Mouse (Mus musculus) cerebellum, postnatal 36 days (tissue): ENCODE results near the gene Mip.
A peak's percentile ranks its signal among the peaks of the same experiment; 100 is the strongest.
"Not testable (repeated sequence)": the region's sequence is repeated elsewhere in the genome, so short reads cannot be mapped to it uniquely, and the experiment has no call there.

Experiments
- DNase-seq, 2 experiments: peaks; one replicate each; pipeline ENCODE4 v3.0.0; 2021 to 2022; ENCODE audit warnings: mixed read lengths in 2 of 2

The Mip gene

GRCm38 (mm10) chr10:128225538-128225937 is at the start of gene Mip:
TSS of gene Mip (plus strand) at chr10:128225838.
- no peak for DNase-seq

- DNase-seq = peak; percentile 67 to 73
Measured at GRCm38 (mm10) chr10:128175996-128176755, 49.5 kb upstream of the Mip start.

- no peak for DNase-seq
Measured at GRCm38 (mm10) chr10:128177316-128177715, 48.3 kb upstream of the Mip start.

DNA sequence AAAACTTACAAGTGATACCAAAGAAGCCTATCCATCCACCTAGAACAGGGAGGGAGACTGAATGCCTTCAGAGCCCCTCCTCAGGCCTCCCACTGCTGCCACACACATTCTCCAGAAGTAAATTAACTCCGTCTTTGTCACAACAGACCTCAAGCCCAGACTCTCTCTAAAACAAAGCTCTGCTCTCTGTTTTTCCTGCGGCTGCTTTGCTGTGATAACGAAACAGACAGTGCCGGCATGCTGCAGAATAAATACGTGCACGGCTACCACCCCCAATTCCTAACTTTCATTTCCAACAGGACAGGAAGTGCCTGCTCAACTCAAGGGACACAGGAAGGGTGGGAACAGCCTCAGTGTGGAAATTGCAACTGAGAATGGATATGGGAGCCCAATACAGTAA is 45.6 kb upstream of the Mip start, which contains the start of gene Rbms2:
Rbms2 (minus strand) TSS at position 309 of the 400 bp plus-strand sequence.
- DNase-seq = no peak

DNA sequence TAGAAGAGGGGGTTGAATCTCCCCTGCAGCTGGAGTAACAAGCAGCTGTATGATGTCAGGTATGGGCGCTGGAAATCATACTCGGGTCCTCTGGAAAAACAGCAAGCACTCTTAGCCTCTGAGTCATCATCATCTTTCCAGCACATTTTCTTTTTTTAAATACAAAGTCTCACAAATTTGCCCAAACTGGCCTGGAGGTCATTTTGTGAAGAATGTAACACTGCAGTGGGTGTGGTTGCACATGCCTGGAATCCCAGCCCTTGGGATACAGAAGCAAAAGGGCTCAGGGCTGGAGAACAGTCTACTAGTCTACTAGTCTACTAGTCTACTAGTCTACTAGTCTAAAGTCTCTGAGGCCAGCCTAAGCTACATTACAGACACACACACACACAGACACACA is 41.3 kb upstream of the Mip start:
- no peak for DNase-seq

GRCm38 (mm10) chr10:128185277-128185940 is 40.2 kb upstream of the Mip start:
- no peak for DNase-seq

- DNase-seq = peak; percentile 81 to 84
Measured at GRCm38 (mm10) chr10:128185959-128186358, 39.7 kb upstream of the Mip start.

DNA sequence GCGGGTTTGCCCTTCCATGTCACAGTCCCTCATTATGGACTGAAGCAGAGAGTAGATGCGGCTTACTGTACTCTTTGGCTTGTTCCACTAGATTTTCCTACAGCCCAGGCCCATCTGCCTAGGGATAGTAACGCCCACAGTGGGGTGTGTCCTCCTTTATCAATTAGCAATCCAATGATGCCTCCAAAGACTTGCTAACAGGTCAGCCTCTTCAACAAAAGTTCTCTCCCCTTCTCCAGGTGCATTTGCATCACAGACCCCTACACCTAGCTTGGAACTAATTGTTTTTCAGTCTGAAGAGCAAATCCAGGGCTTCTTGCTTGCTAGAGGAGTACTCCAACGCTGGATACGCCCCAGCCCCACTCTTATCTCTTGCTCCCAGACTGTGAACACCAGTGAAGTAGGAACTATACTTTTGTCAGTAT is 38.4 kb upstream of the Mip start:
- no peak for DNase-seq

- DNase-seq = peak; percentile 78 to 85
Measured at GRCm38 (mm10) chr10:128188242-128188877, 37.3 kb upstream of the Mip start.

DNA sequence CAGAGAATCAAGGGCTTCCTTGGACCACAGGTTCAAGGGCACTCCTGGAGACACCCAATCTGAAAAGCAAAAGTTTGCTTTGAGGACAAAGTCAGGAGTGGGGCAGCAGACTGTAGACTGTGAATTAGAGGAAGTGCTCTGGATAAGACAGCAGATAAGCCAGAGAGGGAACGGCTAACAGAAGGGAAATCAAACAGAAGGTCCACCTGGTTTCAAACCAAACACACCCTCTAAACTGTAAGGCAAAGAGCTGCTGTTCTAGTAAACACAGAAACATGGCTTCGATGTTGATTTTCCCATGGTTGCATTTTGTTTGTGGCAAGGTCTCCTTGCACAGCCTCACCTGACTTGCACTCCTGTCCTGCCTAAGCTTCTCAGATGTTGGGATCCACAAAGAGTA is 34.2 kb upstream of the Mip start:
- DNase-seq = no peak

- DNase-seq = not testable (repeated sequence)
Measured at GRCm38 (mm10) chr10:128192030-128192766, 33.4 kb upstream of the Mip start.

DNA sequence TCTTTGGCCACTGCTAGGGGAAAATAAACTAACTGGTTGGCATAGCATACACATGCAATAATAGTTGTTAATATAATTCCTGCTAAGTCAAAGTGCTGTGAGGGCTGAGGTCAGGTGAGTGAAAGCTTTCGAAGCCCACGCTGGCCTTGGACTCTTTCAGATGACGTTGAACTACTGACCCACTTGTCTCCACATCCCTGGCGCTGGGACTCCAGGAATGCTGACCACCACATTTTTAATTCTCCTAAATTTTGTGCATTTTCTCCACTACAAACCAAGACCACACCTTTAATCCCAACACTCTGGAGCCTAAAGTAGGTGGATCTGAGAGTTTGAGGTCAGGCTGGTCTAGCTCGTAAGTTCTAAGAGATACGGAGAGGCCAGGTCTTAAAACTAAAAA is 32.5 kb upstream of the Mip start:
- DNase-seq = no peak

GRCm38 (mm10) chr10:128194024-128194550 is 31.6 kb upstream of the Mip start, which contains the start of gene Gls2:
TSS of gene Gls2 (plus strand) at chr10:128194457.
- peak; percentile 99 for DNase-seq

DNA sequence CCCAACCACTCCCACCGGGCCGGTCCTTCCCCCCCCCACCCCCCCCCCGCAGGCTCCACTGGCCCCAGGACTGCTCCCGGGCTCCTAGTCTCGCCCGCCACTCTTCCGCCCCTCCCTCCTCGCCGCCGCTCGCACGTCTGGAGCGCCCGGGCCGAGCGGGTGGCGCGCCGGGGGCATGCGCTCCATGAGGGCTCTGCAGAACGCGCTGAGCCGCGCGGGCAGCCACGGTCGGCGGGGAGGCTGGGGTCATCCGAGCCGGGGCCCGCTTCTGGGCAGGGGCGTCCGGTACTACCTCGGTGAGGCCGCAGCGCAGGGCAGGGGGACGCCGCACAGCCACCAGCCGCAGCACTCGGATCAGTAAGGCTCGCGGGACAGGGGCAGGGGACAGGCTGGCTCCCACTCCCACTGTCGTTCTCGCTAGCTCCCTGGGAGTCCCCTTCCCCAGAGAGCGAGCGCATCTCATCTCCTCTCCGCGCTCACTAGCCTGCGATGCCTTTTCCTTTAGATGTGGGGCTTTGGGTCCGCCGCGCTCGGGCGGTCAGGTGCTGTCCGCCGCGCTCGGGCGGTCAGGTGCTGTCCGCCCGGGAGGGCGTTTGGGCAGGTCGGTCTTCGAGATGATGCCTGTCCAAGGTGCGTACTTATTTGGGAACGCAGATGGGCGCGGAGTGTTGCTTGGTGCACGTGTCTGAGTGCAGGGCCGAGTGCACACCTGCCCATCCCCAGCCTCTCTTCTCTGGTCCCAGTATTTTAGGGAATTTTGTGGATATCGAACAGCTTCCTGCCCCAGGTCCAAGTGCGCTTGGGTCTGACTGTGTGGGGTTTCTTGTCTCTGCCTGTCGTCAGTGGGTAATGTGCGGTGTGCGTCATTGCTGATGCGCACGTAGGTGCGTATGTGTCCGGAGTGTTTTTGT is 30.8 kb upstream of the Mip start:
- peak; percentile 52 to 70 for DNase-seq

- DNase-seq = no peak
Measured at GRCm38 (mm10) chr10:128201856-128202255, 23.8 kb upstream of the Mip start.

GRCm38 (mm10) chr10:128204941-128205340 is 20.7 kb upstream of the Mip start:
- no peak for DNase-seq

GRCm38 (mm10) chr10:128208326-128208725 is 17.3 kb upstream of the Mip start:
- no peak for DNase-seq

- no peak for DNase-seq
Measured at GRCm38 (mm10) chr10:128209311-128210009, 16.2 kb upstream of the Mip start.

DNA sequence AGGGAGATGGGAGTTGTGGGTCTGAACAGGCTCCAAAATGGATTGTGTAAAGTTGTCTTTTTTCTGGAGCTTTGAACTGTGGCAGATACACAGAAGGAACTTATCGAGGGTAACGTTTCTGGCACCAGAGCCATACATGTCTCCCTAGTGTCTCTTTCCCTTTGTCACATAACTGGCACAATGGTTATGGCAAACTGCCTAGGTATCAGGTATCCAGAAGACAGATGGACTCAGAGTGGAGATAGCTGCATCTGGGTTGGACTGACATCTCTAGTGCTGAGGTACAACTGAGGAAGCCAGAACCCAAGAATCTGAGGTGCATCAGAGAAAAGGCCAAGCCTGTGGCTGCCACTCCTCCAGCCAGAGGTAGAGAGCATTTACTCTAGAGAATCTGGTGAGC is 15.5 kb upstream of the Mip start:
- no peak for DNase-seq

DNA sequence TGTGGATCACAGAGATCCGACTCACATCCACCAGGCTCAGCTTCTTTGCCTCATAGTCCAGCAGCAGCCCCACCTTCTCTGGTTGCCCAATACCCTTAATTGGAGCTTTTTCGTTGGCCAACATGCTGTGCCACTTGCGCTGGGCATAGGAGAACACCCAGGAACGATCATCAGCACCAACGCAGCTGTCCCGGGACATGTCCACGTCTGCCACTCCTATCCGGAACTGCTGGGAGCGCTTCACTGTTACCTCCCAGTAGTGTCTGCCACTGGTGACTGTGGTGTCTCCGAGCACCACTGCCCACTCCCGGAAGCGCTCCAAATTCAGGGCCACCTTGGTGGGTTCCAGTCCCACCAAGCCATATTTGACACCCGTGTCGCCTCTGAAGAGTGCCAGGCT is 14.7 kb upstream of the Mip start:
- DNase-seq = peak in 1 of 2 experiments; percentile 19
